Mouse (Mus musculus): ENCODE measurements around the gene Tdrd1.

DNA sequence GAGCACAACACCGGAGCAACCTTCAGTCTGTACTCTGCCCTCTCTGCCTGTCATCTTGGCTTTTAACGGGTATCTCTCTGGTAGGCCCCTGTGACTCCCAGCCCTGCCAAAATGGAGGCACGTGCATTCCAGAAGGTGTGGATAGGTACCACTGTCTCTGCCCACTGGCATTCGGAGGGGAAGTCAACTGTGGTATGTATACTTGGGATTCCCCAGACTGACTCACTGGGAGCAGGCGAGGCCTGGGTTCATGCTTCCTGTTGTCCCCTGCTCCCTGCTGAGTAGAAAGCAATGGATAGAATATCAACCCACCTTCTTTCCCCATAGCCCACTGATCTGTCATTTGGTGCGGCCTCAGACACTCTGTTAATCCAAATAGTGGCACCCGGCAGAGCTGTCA lies 79.4 kb downstream of the Tdrd1 start:
- TF ChIP-seq EP300 (IDR thresholded peaks at IDR 0.05; ENCODE audit: low read depth) (no peak), CTCF (IDR thresholded peaks at IDR 0.05; ENCODE audit: low read depth) (no peak)

Data from liver, embryonic 14.5 days (tissue).